Mouse (Mus musculus) Patski (cell line): ENCODE measurements around the gene Rfwd3. TPM values are rescaled to one million over a fixed set of nuclear protein-coding genes. Genes with fewer than 3 reads are reported as not detected.
A peak's percentile ranks its signal among the peaks of the same experiment; 100 is the strongest.
"Not testable (repeated sequence)": the region's sequence is repeated elsewhere in the genome, so short reads cannot be mapped to it uniquely, and the experiment has no call there.

Experiments used
- ATAC-seq: fragments of 100-300 bp; one replicate; pipeline ENCODE4 v1.8.0; 2021
- CTCF ChIA-PET: fragments of 350-600 bp; sonication (Branson Sonifier 250); formaldehyde crosslinking; loops from one replicate; lab custom pipeline; 2022; ENCODE audit warnings: inconsistent platforms; lab: Charles Lee
- POLR2A ChIA-PET: fragments of 350-600 bp; sonication (Branson Sonifier 250); formaldehyde crosslinking; loops from one replicate; lab custom pipeline; 2022; ENCODE audit warnings: antibody characterized with exemption, inconsistent platforms; lab: Charles Lee
- DNase-seq: peaks from one replicate; pipeline ENCODE4 v3.0.0-alpha.2; 2011; ENCODE audit warnings: low read depth, low spot score
- H3K27me3 ChIP-seq: fragments of 371-371 bp; one replicate; pipeline ENCODE4 v1.5.1; 2021
- CTCF ChIP-seq: fragments of 100-300 bp; IDR thresholded peaks from one replicate; pipeline ENCODE4 v1.5.1; 2021
- in situ Hi-C: fragments of 300-500 bp; cut with MboI; formaldehyde crosslinking; loops from 3 replicates; pipeline ENCODE4 v1.11.1; 2018; ENCODE audit warnings: low pct_unique_long_range_greater_than_20kb, mixed read lengths
- polyA plus RNA-seq: library from polyadenylated mRNA; unstranded; gene quantifications from one replicate; pipeline ENCODE4 v1.2.3, GENCODE M21; 2021

The Rfwd3 gene
- polyA plus RNA-seq, 1 experiment from 2014 or later: 39.5 TPM

DNA sequence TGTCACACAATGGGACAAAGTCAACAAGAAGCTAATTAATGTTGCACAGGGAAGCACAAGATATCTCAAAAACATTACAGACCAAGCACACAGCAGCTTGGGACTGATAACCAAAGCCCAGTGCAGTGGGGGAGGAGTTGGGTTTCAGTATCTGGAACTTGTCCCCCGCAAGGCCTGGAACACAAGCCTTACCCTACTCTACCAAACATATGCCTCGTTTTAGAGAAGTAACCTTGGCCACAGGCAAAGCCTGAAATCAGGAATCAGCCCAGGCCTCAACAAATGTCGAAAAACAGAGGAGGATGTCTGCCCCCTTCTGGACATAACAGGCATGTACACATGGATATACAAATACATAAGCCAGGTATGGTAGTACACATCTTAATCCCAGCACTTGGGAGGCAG is 12.7 kb upstream of the Rfwd3 start:
- DNase-seq (no peak), ATAC-seq (no peak)
- peak; percentile 58 for TF ChIP-seq CTCF
- ChIA-PET CTCF (interaction anchor here (0.5 to 1.6 kb wide), 4 partner anchors 9 to 250 kb away, joined by 3 read pairs; no protein-coding TSS in a partner anchor), POLR2A (no interaction called here)
- in situ Hi-C loops: no loop called here
- no peaks in the 10 kb centered on the region for H3K27me3 ChIP-seq

DNA sequence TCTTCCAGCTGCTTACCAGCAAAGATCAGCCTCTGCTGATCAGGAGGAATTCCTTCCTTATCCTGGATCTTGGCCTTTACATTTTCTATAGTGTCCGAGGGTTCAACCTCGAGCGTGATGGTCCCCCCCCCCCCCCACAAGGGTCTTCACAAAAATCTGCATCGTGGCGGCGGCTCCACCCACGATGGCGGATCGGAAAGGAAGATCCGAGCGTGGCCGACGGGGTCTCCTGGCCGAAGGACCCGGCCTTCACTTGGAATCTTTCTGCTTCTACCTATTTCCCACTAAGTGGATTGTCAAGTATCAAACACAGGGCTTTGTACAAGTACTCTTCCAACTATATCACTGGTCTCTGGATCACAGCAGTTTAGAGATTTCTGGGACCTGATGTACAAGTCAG is 10.0 kb upstream of the Rfwd3 start:
- DNase-seq, ATAC-seq, H3K27me3 ChIP-seq, POLR2A ChIA-PET, in situ Hi-C loops, CTCF ChIA-PET: not testable (repeated sequence)

DNA sequence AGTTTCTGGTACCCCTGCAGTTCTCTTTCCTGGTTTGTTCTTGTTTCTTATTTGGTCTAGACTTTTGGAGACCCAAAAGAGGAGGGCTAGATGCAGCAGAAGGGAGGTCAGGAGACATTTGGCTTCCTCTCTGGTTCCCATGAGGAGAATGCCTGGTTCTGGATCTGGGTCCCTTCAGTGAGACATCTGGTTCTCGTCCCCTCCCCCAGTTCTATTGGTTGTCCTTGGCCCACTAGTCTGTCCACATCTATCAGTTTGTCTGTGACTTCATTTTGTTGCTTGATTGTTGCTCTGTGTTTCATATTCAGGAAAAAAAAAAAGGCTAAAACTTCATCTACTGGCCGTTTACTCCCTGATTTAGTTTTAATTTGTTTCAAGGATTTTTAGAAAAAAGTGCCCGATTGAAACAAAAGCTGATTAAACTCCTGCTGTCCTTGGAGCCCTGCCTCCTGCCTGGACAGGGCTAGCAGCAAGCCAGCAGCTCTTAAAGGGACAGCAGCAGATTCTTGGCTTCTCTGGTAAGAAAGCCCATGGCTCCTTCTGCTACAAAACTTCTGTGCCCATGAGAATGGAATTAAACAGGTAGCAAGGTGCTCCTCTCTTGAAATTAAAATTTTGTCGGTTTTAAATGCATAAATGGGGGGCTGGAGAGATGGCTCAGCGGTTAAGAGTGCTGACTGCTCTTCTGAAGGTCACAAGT is 5.2 kb upstream of the Rfwd3 start:
- DNase-seq (no peak), ATAC-seq (no peak)
- no peak for TF ChIP-seq CTCF
- ChIA-PET CTCF (no interaction called here), POLR2A (no interaction called here)
- in situ Hi-C loops: no loop called here
- H3K27me3 ChIP-seq: no peaks in the 10 kb centered on the region

DNA sequence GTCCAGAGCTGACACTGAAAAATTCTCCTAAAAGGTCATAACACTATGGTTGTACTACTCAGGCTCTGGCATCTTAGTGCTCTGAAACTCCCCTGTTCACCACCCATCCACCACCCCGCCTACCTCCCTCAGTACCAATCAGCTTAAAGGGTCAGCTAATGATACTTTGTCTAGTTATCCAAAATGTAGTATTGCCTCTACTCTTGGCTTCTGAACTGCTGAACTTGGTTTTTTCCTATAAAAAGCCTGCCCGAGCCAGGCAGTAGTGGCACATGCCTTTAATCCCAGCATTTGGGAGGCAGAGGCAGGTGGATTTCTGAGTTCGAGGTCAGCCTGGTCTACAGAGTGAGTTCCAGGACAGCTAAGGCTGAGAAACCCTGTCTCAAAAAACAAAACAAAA is 4.3 kb upstream of the Rfwd3 start:
- ChIA-PET CTCF (interaction anchor here (1.0 kb wide), 1 partner anchor 8 kb away, joined by 3 read pairs; no protein-coding TSS in a partner anchor), POLR2A (no interaction called here)
- H3K27me3 ChIP-seq: no peaks in the 10 kb centered on the region
- no peak for TF ChIP-seq CTCF
- DNase-seq: no peak
- in situ Hi-C loops: no loop called here
- no peak for ATAC-seq

DNA sequence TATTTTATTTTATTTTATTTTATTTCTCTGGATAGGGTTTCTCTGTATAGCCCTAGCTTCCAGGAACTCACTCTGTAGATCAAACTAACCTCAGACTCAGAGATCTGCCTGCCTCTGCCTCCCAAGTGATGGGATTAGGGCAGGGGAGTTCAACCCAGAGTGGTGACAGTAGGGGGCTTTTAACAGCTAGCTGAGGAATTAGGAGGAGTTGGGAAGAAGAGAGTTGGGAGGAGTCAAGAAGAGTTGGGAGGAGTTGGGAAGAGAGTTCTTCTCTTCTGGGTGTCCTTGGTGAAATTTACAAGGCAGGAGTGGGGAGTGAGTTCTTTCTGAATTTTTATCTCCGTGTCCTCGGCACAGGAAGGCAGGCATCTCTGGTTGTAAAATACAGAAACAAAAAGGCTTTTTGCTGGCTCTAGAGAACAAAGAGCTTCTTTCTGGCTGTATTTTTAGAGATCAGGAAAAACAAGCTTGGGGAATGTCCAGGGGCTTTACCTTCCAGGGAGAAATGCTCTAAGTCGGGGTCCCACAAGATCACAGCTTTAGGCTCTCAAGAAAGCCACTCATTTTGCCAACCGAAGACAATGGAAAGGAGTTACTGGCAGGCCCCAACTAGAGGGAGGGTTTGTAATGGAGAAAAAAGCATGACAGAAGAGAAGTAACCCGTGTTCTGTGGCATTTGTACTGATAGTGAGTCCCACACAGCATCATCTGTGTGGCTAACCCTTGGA is 3.2 kb upstream of the Rfwd3 start:
- in situ Hi-C loops, DNase-seq, H3K27me3 ChIP-seq, ATAC-seq, POLR2A ChIA-PET: not testable (repeated sequence)
- CTCF ChIA-PET: interaction anchor here (1.0 kb wide), 1 partner anchor 9 kb away, joined by 3 read pairs; no protein-coding TSS in a partner anchor

DNA sequence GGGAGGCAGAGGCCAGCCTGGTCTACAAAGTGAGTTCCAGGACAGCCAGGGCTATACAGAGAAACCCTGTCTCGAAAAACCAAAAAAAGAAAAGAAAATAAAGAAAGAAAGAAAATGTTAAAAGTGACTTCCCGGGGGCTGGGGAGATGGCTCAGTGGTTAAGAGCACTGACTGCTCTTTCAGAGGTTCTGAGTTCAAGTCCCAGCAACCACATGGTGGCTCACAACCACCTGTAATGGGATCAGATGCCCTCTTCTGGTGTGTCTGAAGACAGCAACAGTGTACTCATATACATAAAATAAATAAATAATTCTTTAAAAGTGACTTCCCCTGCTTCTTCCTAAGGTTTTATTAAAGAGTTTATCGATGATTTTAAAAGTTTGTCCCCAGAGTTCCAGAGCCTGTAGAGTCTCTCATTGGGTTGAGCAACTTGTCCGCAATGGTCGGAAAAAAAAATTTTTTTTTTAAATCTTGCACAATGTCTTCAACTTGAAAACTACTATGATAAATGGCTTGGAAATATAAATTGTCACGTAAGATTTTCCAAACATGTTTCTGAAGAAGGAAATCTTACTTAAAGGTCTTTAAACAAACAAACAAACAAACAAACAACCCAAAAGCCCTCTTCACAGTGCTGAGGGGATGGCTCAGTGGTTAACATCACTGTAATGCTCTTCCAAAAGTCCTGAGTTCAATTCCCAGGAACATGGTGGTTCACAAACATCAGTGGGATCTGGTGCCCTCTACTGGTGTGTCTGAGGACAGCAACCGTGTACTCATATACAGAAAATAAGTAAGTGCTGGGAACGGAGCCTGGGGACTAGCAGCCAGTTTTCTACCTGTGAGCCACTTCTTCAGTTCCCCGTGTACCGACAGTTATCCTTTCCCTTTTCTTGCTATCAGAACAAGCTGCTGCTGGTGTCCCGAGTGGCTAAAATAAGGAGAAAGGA is 850 bp upstream of the Rfwd3 start:
- in situ Hi-C loops: no loop called here
- ATAC-seq (no peak), DNase-seq (no peak)
- ChIA-PET CTCF (no interaction called here), POLR2A (interaction anchor here (1.1 kb wide), 1 partner anchor 10 kb away, joined by 4 read pairs; no protein-coding TSS in a partner anchor)
- TF ChIP-seq CTCF: peak; percentile 69
- H3K27me3 ChIP-seq: no peaks in the 10 kb centered on the region

DNA sequence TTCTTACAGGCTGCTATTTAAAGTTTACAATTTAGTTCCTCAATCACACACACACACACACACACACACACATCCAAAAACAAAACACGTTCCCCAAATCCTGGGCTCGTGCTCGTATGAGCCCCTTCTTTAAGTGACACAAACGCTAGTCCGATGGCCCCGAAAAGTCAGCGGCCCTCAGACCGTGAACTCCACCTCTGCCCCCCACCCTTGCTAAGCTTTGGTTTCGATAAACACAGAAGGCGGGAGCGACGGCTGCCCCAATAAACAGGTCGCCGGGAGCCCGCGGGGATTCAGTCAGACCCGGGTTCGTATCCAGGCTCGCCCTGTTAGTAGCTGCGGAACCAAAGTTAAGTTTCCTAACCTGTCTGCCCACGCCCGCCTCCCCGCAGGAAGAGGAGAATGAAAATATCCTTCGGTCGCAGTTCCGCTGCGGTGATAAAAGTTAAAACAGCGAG is 630 bp downstream of the Rfwd3 start:
- peak; percentile 17 for ATAC-seq
- ChIA-PET CTCF (interaction anchor here (0.9 to 1.0 kb wide), 2 partner anchors 11 to 121 kb away, joined by 3 read pairs; no protein-coding TSS in a partner anchor), POLR2A (interaction anchor here (0.9 to 1.1 kb wide), 2 partner anchors 9 to 87 kb away, joined by 3 to 4 read pairs; no protein-coding TSS in a partner anchor)
- no peak for DNase-seq
- H3K27me3 ChIP-seq: no peaks in the 10 kb centered on the region
- in situ Hi-C loops: no loop called here
- no peak for TF ChIP-seq CTCF

DNA sequence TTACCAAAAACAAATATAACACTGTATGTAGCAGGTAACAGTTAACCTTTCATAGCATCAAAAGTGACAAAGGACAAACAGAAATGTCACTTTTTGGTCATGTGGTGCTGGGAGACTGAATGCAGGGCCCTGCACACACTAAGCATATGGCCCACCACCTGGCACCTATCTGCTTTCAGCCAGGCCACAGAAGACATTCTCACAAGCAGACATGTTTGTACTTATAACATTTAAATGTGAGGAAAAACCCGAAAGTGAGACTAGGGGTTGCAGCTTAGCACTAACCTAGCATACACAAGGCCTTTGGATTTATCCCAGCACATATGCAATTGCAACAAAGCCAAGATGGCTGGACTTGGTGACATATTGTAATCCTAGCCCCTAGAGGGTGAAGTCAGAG is 2.0 kb downstream of the Rfwd3 start:
- in situ Hi-C loops: no loop called here
- CTCF ChIA-PET: no interaction called here
- DNase-seq (no peak), ATAC-seq (no peak)
- no peak for TF ChIP-seq CTCF
- no peaks in the 10 kb centered on the region for H3K27me3 ChIP-seq
- POLR2A ChIA-PET: no interaction called here

DNA sequence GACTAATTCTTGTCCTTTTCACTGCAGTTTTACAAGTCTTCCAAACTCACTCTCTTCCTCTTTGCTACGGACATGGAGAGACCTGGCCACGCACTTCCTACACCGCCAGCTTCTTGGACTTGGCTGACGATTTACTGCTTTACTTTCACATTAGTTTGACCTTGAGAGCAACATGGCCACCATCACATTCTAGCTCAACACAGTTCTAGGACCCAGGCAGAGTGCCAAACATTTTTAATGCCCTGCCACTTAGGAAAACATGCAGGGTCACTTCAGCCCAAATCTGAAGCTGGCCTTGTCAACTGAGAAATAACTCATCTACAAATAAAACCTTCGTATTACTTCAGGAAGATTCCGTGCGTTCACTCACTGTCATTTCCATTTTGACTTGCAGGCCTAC is 8.3 kb downstream of the Rfwd3 start:
- no peak for TF ChIP-seq CTCF
- H3K27me3 ChIP-seq: no peaks in the 10 kb centered on the region
- in situ Hi-C loops: no loop called here
- CTCF ChIA-PET: interaction anchor here (0.9 kb wide), 1 partner anchor 9 kb away, joined by 3 read pairs; no protein-coding TSS in a partner anchor
- POLR2A ChIA-PET: no interaction called here
- no peak for ATAC-seq
- no peak for DNase-seq

DNA sequence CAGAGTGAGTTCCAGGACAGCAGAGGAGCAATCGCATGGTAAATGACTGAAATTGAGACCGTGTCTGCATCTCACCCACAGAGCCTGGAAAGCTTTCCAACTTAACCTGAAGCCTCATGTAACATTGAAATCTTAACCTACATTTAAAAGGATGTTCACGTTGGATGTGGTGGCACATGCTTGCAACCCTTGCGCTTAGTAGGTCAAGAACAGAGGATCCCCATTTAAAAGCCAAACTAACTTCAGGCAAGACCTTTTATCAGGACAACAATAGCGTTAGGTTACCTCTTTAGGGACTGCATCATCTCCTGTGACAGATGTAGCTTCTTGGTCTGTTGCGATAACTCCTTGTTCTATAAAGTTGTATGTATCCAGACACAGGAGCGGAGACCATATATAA is 9.4 kb downstream of the Rfwd3 start:
- POLR2A ChIA-PET: interaction anchor here (1.1 kb wide), 1 partner anchor 9 kb away, joined by 4 read pairs; the partner anchor contains the start of gene Rfwd3
- in situ Hi-C loops: no loop called here
- CTCF ChIA-PET: no interaction called here
- DNase-seq (no peak), ATAC-seq (no peak)
- no peak for TF ChIP-seq CTCF
- H3K27me3 ChIP-seq: no peaks in the 10 kb centered on the region
